Mouse (Mus musculus): ENCODE data around the gene Klrb1b. TPM values are rescaled to one million over a fixed set of nuclear protein-coding genes. Genes with fewer than 3 reads are reported as not detected.

The Klrb1b gene
- polyA plus RNA-seq (2015; fragmentation: Nextera tagmentation; extraction: Ambion mirVana), result 0.17 and 0.49 TPM in 2 replicates

- H3K4me3 ChIP-seq (ENCODE audit: low read length), result no peak within 1 kb of the TSS
- H3K4me1 ChIP-seq (ENCODE audit: control insufficient read depth, insufficient read depth, low read length), result no peaks in the 10 kb centered on the region
- H3K9me3 ChIP-seq (replicated peaks; ENCODE audit: control insufficient read depth, low read length), result no peaks in the 10 kb centered on the region
- no peak within 1 kb of the TSS for H3K9ac ChIP-seq (ENCODE audit: low read length)
- no peaks in the 10 kb centered on the region for H3K36me3 ChIP-seq (ENCODE audit: control insufficient read depth, insufficient read depth)
- WGBS, result 82% methylated on average over 6 of the region's 6 CpGs
- no peaks in the 10 kb centered on the region for H3K27me3 ChIP-seq (ENCODE audit: control insufficient read depth, insufficient read depth, low read length)
- no peak within 1 kb of the TSS for H3K4me2 ChIP-seq (ENCODE audit: low read depth, low read length)
- ATAC-seq (replicated peaks; ENCODE audit: extremely low read depth, insufficient read depth, low FRiP score), result no peak
- H3K27ac ChIP-seq (ENCODE audit: low read length), result no peak within 1 kb of the TSS
Measured at GRCm38 (mm10) chr6:128826132-128826531, at the start of gene Klrb1b, which contains the start of gene Gm44511. Gene Klrb1b, minus strand, starts transcription at chr6:128826331. Gene Gm44511, minus strand, starts transcription at chr6:128826315.

GRCm38 (mm10) chr6:128871910-128872610 is 45.9 kb upstream of the Klrb1b start:
- no peak overlapping the region for H3K4me3 ChIP-seq (ENCODE audit: low read length)
- no peak for ATAC-seq (replicated peaks; ENCODE audit: extremely low read depth, insufficient read depth, low FRiP score)
- no peaks in the 10 kb centered on the region for H3K36me3 ChIP-seq (ENCODE audit: control insufficient read depth, insufficient read depth)
- no peak overlapping the region for H3K9ac ChIP-seq (ENCODE audit: low read length)
- no peaks in the 10 kb centered on the region for H3K4me1 ChIP-seq (ENCODE audit: control insufficient read depth, insufficient read depth, low read length)
- H3K4me2 ChIP-seq (ENCODE audit: low read depth, low read length), result no peak overlapping the region
- H3K27me3 ChIP-seq (ENCODE audit: control insufficient read depth, insufficient read depth, low read length), result no peaks in the 10 kb centered on the region
- no peak overlapping the region for H3K27ac ChIP-seq (ENCODE audit: low read length)
- 72% methylated on average over 1 of the region's 1 CpGs for WGBS
- H3K9me3 ChIP-seq (replicated peaks; ENCODE audit: control insufficient read depth, low read length), result peaks cover 4% of the 10 kb centered on the region; the same call in 1 of the 2 replicates

- 28% methylated on average over 3 of the region's 3 CpGs for WGBS
- no peaks in the 10 kb centered on the region for H3K9me3 ChIP-seq (replicated peaks; ENCODE audit: control insufficient read depth, low read length)
- H3K4me2 ChIP-seq (ENCODE audit: low read depth, low read length), result no peak overlapping the region
- H3K4me1 ChIP-seq (ENCODE audit: control insufficient read depth, insufficient read depth, low read length), result no peaks in the 10 kb centered on the region
- H3K4me3 ChIP-seq (ENCODE audit: low read length), result no peak overlapping the region
- no peak overlapping the region for H3K27ac ChIP-seq (ENCODE audit: low read length)
- no peaks in the 10 kb centered on the region for H3K36me3 ChIP-seq (ENCODE audit: control insufficient read depth, insufficient read depth)
- ATAC-seq (replicated peaks; ENCODE audit: extremely low read depth, insufficient read depth, low FRiP score), result no peak
- H3K9ac ChIP-seq (ENCODE audit: low read length), result no peak overlapping the region
- no peaks in the 10 kb centered on the region for H3K27me3 ChIP-seq (ENCODE audit: control insufficient read depth, insufficient read depth, low read length)
Measured at GRCm38 (mm10) chr6:128868861-128869260, 42.7 kb upstream of the Klrb1b start.

- no peak overlapping the region for H3K27ac ChIP-seq (ENCODE audit: low read length)
- no peaks in the 10 kb centered on the region; the same call in 1 of the 2 replicates for H3K27me3 ChIP-seq (ENCODE audit: control insufficient read depth, insufficient read depth, low read length)
- WGBS, result 64% methylated on average over 2 of the region's 2 CpGs
- ATAC-seq (replicated peaks; ENCODE audit: extremely low read depth, insufficient read depth, low FRiP score), result no peak
- H3K9ac ChIP-seq (ENCODE audit: low read length), result no peak overlapping the region
- H3K9me3 ChIP-seq (replicated peaks; ENCODE audit: control insufficient read depth, low read length), result no peaks in the 10 kb centered on the region
- H3K4me2 ChIP-seq (ENCODE audit: low read depth, low read length), result no peak overlapping the region
- H3K4me3 ChIP-seq (ENCODE audit: low read length), result no peak overlapping the region
- peaks cover 3% of the 10 kb centered on the region; the same call in 1 of the 2 replicates for H3K4me1 ChIP-seq (ENCODE audit: control insufficient read depth, insufficient read depth, low read length)
- H3K36me3 ChIP-seq (ENCODE audit: control insufficient read depth, insufficient read depth), result no peaks in the 10 kb centered on the region
Measured at GRCm38 (mm10) chr6:128857976-128858375, 31.8 kb upstream of the Klrb1b start.

GRCm38 (mm10) chr6:128856250-128856649 is 30.1 kb upstream of the Klrb1b start:
- peaks cover 3% of the 10 kb centered on the region; the same call in 1 of the 2 replicates for H3K4me1 ChIP-seq (ENCODE audit: control insufficient read depth, insufficient read depth, low read length)
- no peaks in the 10 kb centered on the region for H3K9me3 ChIP-seq (replicated peaks; ENCODE audit: control insufficient read depth, low read length)
- no peak overlapping the region for H3K4me3 ChIP-seq (ENCODE audit: low read length)
- H3K4me2 ChIP-seq (ENCODE audit: low read depth, low read length), result no peak overlapping the region
- peak overlapping the region; percentile 48; the same call in 1 of the 2 replicates for H3K27ac ChIP-seq (ENCODE audit: low read length)
- no peaks in the 10 kb centered on the region; the same call in 1 of the 2 replicates for H3K27me3 ChIP-seq (ENCODE audit: control insufficient read depth, insufficient read depth, low read length)
- ATAC-seq (replicated peaks; ENCODE audit: extremely low read depth, insufficient read depth, low FRiP score), result peak; percentile 89
- no peak overlapping the region for H3K9ac ChIP-seq (ENCODE audit: low read length)
- H3K36me3 ChIP-seq (ENCODE audit: control insufficient read depth, insufficient read depth), result no peaks in the 10 kb centered on the region
- 29% methylated on average over 5 of the region's 5 CpGs for WGBS

- Histone ChIP-seq H3K4me3 (ENCODE audit: low read length) (no peak overlapping the region), H3K36me3 (ENCODE audit: control insufficient read depth, insufficient read depth) (no peaks in the 10 kb centered on the region), H3K4me1 (ENCODE audit: control insufficient read depth, insufficient read depth, low read length) (peaks cover 9% of the 10 kb centered on the region), H3K4me2 (ENCODE audit: low read depth, low read length) (no peak overlapping the region), H3K9ac (ENCODE audit: low read length) (no peak overlapping the region), H3K9me3 (replicated peaks; ENCODE audit: control insufficient read depth, low read length) (no peaks in the 10 kb centered on the region), H3K27me3 (ENCODE audit: control insufficient read depth, insufficient read depth, low read length) (no peaks in the 10 kb centered on the region; the same call in 1 of the 2 replicates), H3K27ac (ENCODE audit: low read length) (no peak overlapping the region)
- ATAC-seq (replicated peaks; ENCODE audit: extremely low read depth, insufficient read depth, low FRiP score), result no peak
- 33% methylated on average over 1 of the region's 1 CpGs for WGBS
Measured at GRCm38 (mm10) chr6:128855477-128855876, 29.3 kb upstream of the Klrb1b start.

- WGBS, result 85% methylated on average over 3 of the region's 3 CpGs
Measured at GRCm38 (mm10) chr6:128854895-128855294, 28.8 kb upstream of the Klrb1b start.

GRCm38 (mm10) chr6:128854024-128854820 is 28.1 kb upstream of the Klrb1b start:
- peaks cover 13% of the 10 kb centered on the region for H3K4me1 ChIP-seq (ENCODE audit: control insufficient read depth, insufficient read depth, low read length)
- no peak overlapping the region for H3K27ac ChIP-seq (ENCODE audit: low read length)
- no peaks in the 10 kb centered on the region; the same call in 1 of the 2 replicates for H3K27me3 ChIP-seq (ENCODE audit: control insufficient read depth, insufficient read depth, low read length)
- 45% methylated on average over 12 of the region's 12 CpGs for WGBS
- H3K4me2 ChIP-seq (ENCODE audit: low read depth, low read length), result no peak overlapping the region
- no peak overlapping the region for H3K4me3 ChIP-seq (ENCODE audit: low read length)
- H3K36me3 ChIP-seq (ENCODE audit: control insufficient read depth, insufficient read depth), result no peaks in the 10 kb centered on the region
- H3K9me3 ChIP-seq (replicated peaks; ENCODE audit: control insufficient read depth, low read length), result no peaks in the 10 kb centered on the region
- 0 out of 2 replicates have a peak, but pooled peaks have one; percentile 26 for ATAC-seq (replicated peaks; ENCODE audit: extremely low read depth, insufficient read depth, low FRiP score)
- H3K9ac ChIP-seq (ENCODE audit: low read length), result no peak overlapping the region

More at GRCm38 (mm10) chr6:128854895-128855294, 28.8 kb upstream of the Klrb1b start:
- H3K9ac ChIP-seq (ENCODE audit: low read length), result no peak overlapping the region
- no peaks in the 10 kb centered on the region for H3K36me3 ChIP-seq (ENCODE audit: control insufficient read depth, insufficient read depth)
- no peak overlapping the region for H3K4me2 ChIP-seq (ENCODE audit: low read depth, low read length)
- no peak for ATAC-seq (replicated peaks; ENCODE audit: extremely low read depth, insufficient read depth, low FRiP score)
- H3K9me3 ChIP-seq (replicated peaks; ENCODE audit: control insufficient read depth, low read length), result no peaks in the 10 kb centered on the region
- H3K27ac ChIP-seq (ENCODE audit: low read length), result no peak overlapping the region
- peaks cover 13% of the 10 kb centered on the region for H3K4me1 ChIP-seq (ENCODE audit: control insufficient read depth, insufficient read depth, low read length)
- H3K27me3 ChIP-seq (ENCODE audit: control insufficient read depth, insufficient read depth, low read length), result no peaks in the 10 kb centered on the region; the same call in 1 of the 2 replicates
- H3K4me3 ChIP-seq (ENCODE audit: low read length), result no peak overlapping the region

- Histone ChIP-seq H3K9me3 (replicated peaks; ENCODE audit: control insufficient read depth, low read length) (no peaks in the 10 kb centered on the region), H3K4me3 (ENCODE audit: low read length) (no peak overlapping the region), H3K9ac (ENCODE audit: low read length) (no peak overlapping the region), H3K36me3 (ENCODE audit: control insufficient read depth, insufficient read depth) (no peaks in the 10 kb centered on the region), H3K4me2 (ENCODE audit: low read depth, low read length) (no peak overlapping the region), H3K27ac (ENCODE audit: low read length) (no peak overlapping the region), H3K4me1 (ENCODE audit: control insufficient read depth, insufficient read depth, low read length) (peaks cover 13% of the 10 kb centered on the region), H3K27me3 (ENCODE audit: control insufficient read depth, insufficient read depth, low read length) (no peaks in the 10 kb centered on the region; the same call in 1 of the 2 replicates)
- ATAC-seq (replicated peaks; ENCODE audit: extremely low read depth, insufficient read depth, low FRiP score), result no peak
- WGBS, result 53% methylated on average over 3 of the region's 3 CpGs
Measured at GRCm38 (mm10) chr6:128852766-128853165, 26.6 kb upstream of the Klrb1b start.
